Mouse (Mus musculus): ENCODE data around the gene Heyl. TPM values are rescaled to one million over a fixed set of nuclear protein-coding genes. Genes with fewer than 3 reads are reported as not detected.

The Heyl gene
- polyA plus RNA-seq, 1 experiment from 2014 or later = 24.6 TPM

GRCm38 (mm10) chr4:123213975-123214374, 19.4 kb upstream of the Heyl start:
- Histone ChIP-seq H3K27ac (no peak overlapping the region), H3K4me3 (no peak overlapping the region), H3K9ac (no peak overlapping the region), H3K9me3 (no peaks in the 10 kb centered on the region), H3K4me2 (replicated peaks) (no peak overlapping the region), H3K27me3 (replicated peaks) (0 out of 2 replicates have a peak, but pooled peaks cover 5% of the 10 kb centered on the region), H3K4me1 (no peaks in the 10 kb centered on the region), H3K36me3 (no peaks in the 10 kb centered on the region)
- 95% methylated on average over 9 of the region's 9 CpGs for WGBS
- no peak for ATAC-seq (ENCODE audit: low FRiP score, low read depth)

GRCm38 (mm10) chr4:123215367-123215766, 18.0 kb upstream of the Heyl start:
- WGBS = 73% methylated on average over 1 of the region's 1 CpGs
- Histone ChIP-seq H3K9me3 (no peaks in the 10 kb centered on the region), H3K4me1 (no peaks in the 10 kb centered on the region), H3K4me2 (replicated peaks) (no peak overlapping the region), H3K27me3 (replicated peaks) (0 out of 2 replicates have a peak, but pooled peaks cover 5% of the 10 kb centered on the region), H3K36me3 (no peaks in the 10 kb centered on the region), H3K9ac (no peak overlapping the region), H3K4me3 (no peak overlapping the region), H3K27ac (no peak overlapping the region)
- ATAC-seq (ENCODE audit: low FRiP score, low read depth) = no peak

- ATAC-seq (ENCODE audit: low FRiP score, low read depth) = no peak
- WGBS = 16% methylated on average over 1 of the region's 1 CpGs
- Histone ChIP-seq H3K27ac (no peak overlapping the region), H3K4me1 (no peaks in the 10 kb centered on the region), H3K9ac (no peak overlapping the region), H3K36me3 (no peaks in the 10 kb centered on the region), H3K27me3 (replicated peaks) (0 out of 2 replicates have a peak, but pooled peaks cover 5% of the 10 kb centered on the region), H3K9me3 (no peaks in the 10 kb centered on the region), H3K4me2 (replicated peaks) (no peak overlapping the region), H3K4me3 (no peak overlapping the region)
Observed at GRCm38 (mm10) chr4:123216782-123217181, 16.6 kb upstream of the Heyl start.

GRCm38 (mm10) chr4:123219720-123220357, 13.5 kb upstream of the Heyl start:
- Histone ChIP-seq H3K9me3 (no peaks in the 10 kb centered on the region), H3K36me3 (no peaks in the 10 kb centered on the region), H3K4me1 (no peaks in the 10 kb centered on the region), H3K27me3 (replicated peaks) (0 out of 2 replicates have a peak, but pooled peaks cover under 1% of the 10 kb centered on the region), H3K9ac (no peak overlapping the region), H3K4me3 (no peak overlapping the region), H3K4me2 (replicated peaks) (no peak overlapping the region), H3K27ac (no peak overlapping the region)
- ATAC-seq (ENCODE audit: low FRiP score, low read depth) = peak; percentile 85; the same call in 1 of the 2 replicates
- WGBS = 73% methylated on average over 15 of the region's 15 CpGs

GRCm38 (mm10) chr4:123220637-123221036, 12.7 kb upstream of the Heyl start:
- H3K4me2 ChIP-seq (replicated peaks) = no peak overlapping the region
- H3K9ac ChIP-seq = no peak overlapping the region
- H3K4me3 ChIP-seq = no peak overlapping the region
- H3K27me3 ChIP-seq (replicated peaks) = no peaks in the 10 kb centered on the region
- H3K4me1 ChIP-seq = 0 out of 2 replicates have a peak, but pooled peaks cover 1% of the 10 kb centered on the region
- WGBS = 77% methylated on average over 4 of the region's 4 CpGs
- no peak overlapping the region for H3K27ac ChIP-seq
- no peak for ATAC-seq (ENCODE audit: low FRiP score, low read depth)
- no peaks in the 10 kb centered on the region for H3K9me3 ChIP-seq
- no peaks in the 10 kb centered on the region for H3K36me3 ChIP-seq

- H3K27ac ChIP-seq = no peak overlapping the region
- WGBS = 52% methylated on average over 3 of the region's 3 CpGs
- H3K9me3 ChIP-seq = no peaks in the 10 kb centered on the region
- no peak overlapping the region for H3K9ac ChIP-seq
- no peak overlapping the region for H3K4me2 ChIP-seq (replicated peaks)
- H3K36me3 ChIP-seq = no peaks in the 10 kb centered on the region
- H3K4me3 ChIP-seq = no peak overlapping the region
- H3K4me1 ChIP-seq = peaks cover 15% of the 10 kb centered on the region
- no peak for ATAC-seq (ENCODE audit: low FRiP score, low read depth)
- no peaks in the 10 kb centered on the region for H3K27me3 ChIP-seq (replicated peaks)
Observed at GRCm38 (mm10) chr4:123223309-123223708, 10.0 kb upstream of the Heyl start.

GRCm38 (mm10) chr4:123225718-123226403, 7.5 kb upstream of the Heyl start:
- Histone ChIP-seq H3K27ac (no peak overlapping the region), H3K9ac (no peak overlapping the region), H3K4me3 (no peak overlapping the region), H3K4me1 (peaks cover 20% of the 10 kb centered on the region), H3K4me2 (replicated peaks) (no peak overlapping the region), H3K27me3 (replicated peaks) (no peaks in the 10 kb centered on the region), H3K36me3 (no peaks in the 10 kb centered on the region), H3K9me3 (no peaks in the 10 kb centered on the region)
- no peak for ATAC-seq (ENCODE audit: low FRiP score, low read depth)
- 70% methylated on average over 10 of the region's 10 CpGs for WGBS

GRCm38 (mm10) chr4:123227707-123228106, 5.6 kb upstream of the Heyl start:
- Histone ChIP-seq H3K36me3 (no peaks in the 10 kb centered on the region), H3K27ac (no peak overlapping the region), H3K9ac (no peak overlapping the region), H3K27me3 (replicated peaks) (peaks cover 7% of the 10 kb centered on the region), H3K4me2 (replicated peaks) (no peak overlapping the region), H3K4me3 (no peak overlapping the region), H3K9me3 (no peaks in the 10 kb centered on the region), H3K4me1 (peaks cover 20% of the 10 kb centered on the region)
- ATAC-seq (ENCODE audit: low FRiP score, low read depth) = no peak
- 42% methylated on average over 4 of the region's 4 CpGs for WGBS

- ATAC-seq (ENCODE audit: low FRiP score, low read depth) = no peak
- 48% methylated on average over 2 of the region's 2 CpGs for WGBS
- Histone ChIP-seq H3K4me2 (replicated peaks) (no peak overlapping the region), H3K9me3 (no peaks in the 10 kb centered on the region), H3K36me3 (no peaks in the 10 kb centered on the region), H3K27me3 (replicated peaks) (peaks cover 13% of the 10 kb centered on the region), H3K4me1 (peaks cover 25% of the 10 kb centered on the region), H3K27ac (no peak overlapping the region), H3K9ac (no peak overlapping the region), H3K4me3 (no peak overlapping the region)
Observed at GRCm38 (mm10) chr4:123228270-123228669, 5.1 kb upstream of the Heyl start.

- Histone ChIP-seq H3K9ac (no peak overlapping the region), H3K27me3 (replicated peaks) (peaks cover 22% of the 10 kb centered on the region), H3K4me2 (replicated peaks) (no peak overlapping the region), H3K4me3 (no peak overlapping the region), H3K27ac (no peak overlapping the region), H3K36me3 (no peaks in the 10 kb centered on the region), H3K4me1 (peaks cover 34% of the 10 kb centered on the region), H3K9me3 (no peaks in the 10 kb centered on the region)
- WGBS = 57% methylated on average over 11 of the region's 11 CpGs
- ATAC-seq (ENCODE audit: low FRiP score, low read depth) = no peak
Observed at GRCm38 (mm10) chr4:123229166-123229565, 4.2 kb upstream of the Heyl start.

GRCm38 (mm10) chr4:123232841-123233240, 515 bp upstream of the Heyl start:
- peaks cover 33% of the 10 kb centered on the region for H3K4me1 ChIP-seq
- H3K4me2 ChIP-seq (replicated peaks) = peak overlapping the region; percentile 83
- H3K9me3 ChIP-seq = no peaks in the 10 kb centered on the region
- ATAC-seq (ENCODE audit: low FRiP score, low read depth) = no peak
- peaks cover 33% of the 10 kb centered on the region for H3K27me3 ChIP-seq (replicated peaks)
- H3K9ac ChIP-seq = no peak overlapping the region
- no peak overlapping the region for H3K27ac ChIP-seq
- H3K4me3 ChIP-seq = no peak overlapping the region
- WGBS = 52% methylated on average over 3 of the region's 3 CpGs
- H3K36me3 ChIP-seq = no peaks in the 10 kb centered on the region

GRCm38 (mm10) chr4:123235835-123236430, 2.6 kb downstream of the Heyl start:
- H3K27me3 ChIP-seq (replicated peaks) = peaks cover 40% of the 10 kb centered on the region
- no peak for ATAC-seq (ENCODE audit: low FRiP score, low read depth)
- 29% methylated on average over 9 of the region's 9 CpGs for WGBS
- H3K4me2 ChIP-seq (replicated peaks) = peak overlapping the region; percentile 36
- H3K9ac ChIP-seq = no peak overlapping the region
- H3K27ac ChIP-seq = no peak overlapping the region
- no peaks in the 10 kb centered on the region for H3K9me3 ChIP-seq
- H3K4me3 ChIP-seq = no peak overlapping the region
- H3K4me1 ChIP-seq = peaks cover 37% of the 10 kb centered on the region
- H3K36me3 ChIP-seq = no peaks in the 10 kb centered on the region

All from neural tube, embryonic 12.5 days (tissue).